Comparison of ENCODE assay signal across 8 mouse cellular contexts in the genomic region with DNA sequence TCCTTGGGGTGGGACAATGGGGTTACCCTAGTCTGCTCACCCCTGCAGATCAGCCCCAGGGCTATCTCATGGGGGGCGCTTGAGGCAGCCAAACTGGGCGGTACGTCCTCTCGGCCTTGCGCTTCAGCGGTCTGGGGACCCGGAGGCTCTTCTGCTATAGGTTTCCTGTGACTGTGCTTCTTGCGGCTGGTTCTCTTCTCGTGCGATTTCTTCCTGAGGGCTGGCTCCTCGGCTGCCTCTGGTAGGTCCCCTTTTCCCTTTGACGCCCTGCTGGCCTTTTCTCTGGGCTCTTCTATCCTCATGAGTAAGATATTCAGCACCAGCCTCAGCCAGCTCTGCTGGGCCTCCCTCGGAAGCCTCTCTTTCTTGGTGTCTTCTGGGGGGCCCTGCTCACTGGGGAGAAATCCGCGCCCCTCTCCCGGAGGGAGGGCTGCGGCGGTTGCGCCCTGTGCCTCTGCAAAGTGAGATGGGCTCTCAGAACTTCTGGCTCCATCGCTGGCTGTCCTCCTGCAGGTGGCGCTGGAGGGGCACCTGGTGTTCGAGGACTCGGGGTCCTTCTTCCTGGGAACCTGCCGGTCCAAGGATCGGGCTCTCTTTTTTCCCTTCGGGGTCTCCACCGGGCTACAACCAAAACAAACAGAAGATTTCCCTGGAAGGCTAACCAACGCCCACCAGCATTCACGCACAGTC. TPM values are rescaled to one million over a fixed set of nuclear protein-coding genes. Genes with fewer than 3 reads are reported as not detected.
DNase-seq lines count a peak whose midpoint lies in the region; ATAC-seq and TF ChIP-seq lines count a peak whose summit lies in the region.

No protein-coding gene starts in this region.

- H3K4me1 ChIP-seq in heart, embryonic 11.5 days (ENCODE audit: control insufficient read depth, insufficient read depth, low read length), result peaks cover 6% of the 10 kb centered on the region
- H3K4me1 ChIP-seq in kidney, embryonic 14.5 days (ENCODE audit: control insufficient read depth, insufficient read depth, low read length), result no peaks in the 10 kb centered on the region; the same call in 1 of the 2 replicates
- H3K4me1 ChIP-seq in lung, postnatal 0 days (ENCODE audit: insufficient read depth, low read depth, low read length), result peaks cover 4% of the 10 kb centered on the region; the same call in 1 of the 2 replicates

- H3K4me3 ChIP-seq in heart, embryonic 11.5 days (ENCODE audit: low read depth, low read length), result peak overlapping the region; percentile 12
- peak overlapping the region; percentile 28 for H3K4me3 ChIP-seq in kidney, embryonic 14.5 days (ENCODE audit: low read length)
- H3K4me3 ChIP-seq in lung, postnatal 0 days (ENCODE audit: low read depth, low read length), result peak overlapping the region; percentile 12; the same call in 1 of the 2 replicates

- peak overlapping the region; percentile 36; the same call in 1 of the 2 replicates for H3K9ac ChIP-seq in heart, embryonic 11.5 days (ENCODE audit: low read depth, low read length)
- H3K9ac ChIP-seq in kidney, embryonic 14.5 days (ENCODE audit: low read depth, low read length), result peak overlapping the region; percentile 48
- no peak overlapping the region for H3K9ac ChIP-seq in lung, postnatal 0 days (replicated peaks; ENCODE audit: low read depth)

- H3K27me3 ChIP-seq in heart, embryonic 11.5 days (ENCODE audit: control insufficient read depth, insufficient read depth, low read length), result peaks cover 18% of the 10 kb centered on the region
- peaks cover 2% of the 10 kb centered on the region; the same call in 1 of the 2 replicates for H3K27me3 ChIP-seq in kidney, embryonic 14.5 days (ENCODE audit: control insufficient read depth, insufficient read depth, low read length)
- H3K27me3 ChIP-seq in lung, postnatal 0 days (replicated peaks; ENCODE audit: insufficient read depth, low read length), result no peaks in the 10 kb centered on the region

- no peak for TF ChIP-seq EP300 in lung, postnatal 0 days (IDR thresholded peaks at IDR 0.05)

- no peak overlapping the region for H3K27ac ChIP-seq in heart, embryonic 11.5 days (ENCODE audit: low read depth, low read length)
- no peak overlapping the region for H3K27ac ChIP-seq in kidney, embryonic 14.5 days (ENCODE audit: low read depth, low read length)
- no peak overlapping the region for H3K27ac ChIP-seq in lung, postnatal 0 days (ENCODE audit: low read length)

- WGBS in heart, embryonic 11.5 days (ENCODE audit: insufficient replicate concordance), result 7% methylated on average over 29 of the region's 29 CpGs
- WGBS in kidney, embryonic 14.5 days, result 5% methylated on average over 29 of the region's 29 CpGs
- 6% methylated on average over 29 of the region's 29 CpGs for WGBS in lung, postnatal 0 days

- no peak for ATAC-seq in heart, embryonic 11.5 days (replicated peaks; ENCODE audit: insufficient number of reproducible peaks, low FRiP score, low TSS enrichment)
- peak; percentile 37 for ATAC-seq in kidney, embryonic 14.5 days (ENCODE audit: low FRiP score, low TSS enrichment)
- ATAC-seq in lung, postnatal 0 days, result no peak

- H3K4me2 ChIP-seq in heart, embryonic 11.5 days, result peak overlapping the region; percentile 60
- H3K4me2 ChIP-seq in kidney, embryonic 14.5 days (replicated peaks; ENCODE audit: low read depth, low read length), result peak overlapping the region; percentile 60
- H3K4me2 ChIP-seq in lung, postnatal 0 days (replicated peaks; ENCODE audit: low read depth, low read length), result peak overlapping the region; percentile 40

- H3K36me3 ChIP-seq in heart, embryonic 11.5 days (ENCODE audit: control insufficient read depth, insufficient read depth, low read length), result no peaks in the 10 kb centered on the region
- H3K36me3 ChIP-seq in kidney, embryonic 14.5 days (ENCODE audit: control insufficient read depth, insufficient read depth, low read length), result no peaks in the 10 kb centered on the region
- no peaks in the 10 kb centered on the region for H3K36me3 ChIP-seq in lung, postnatal 0 days (ENCODE audit: insufficient read depth, low read length)

- H3K9me3 ChIP-seq in heart, embryonic 11.5 days (replicated peaks; ENCODE audit: control insufficient read depth, low read length), result no peaks in the 10 kb centered on the region
- H3K9me3 ChIP-seq in kidney, embryonic 14.5 days (ENCODE audit: control insufficient read depth, low read length), result no peaks in the 10 kb centered on the region
- no peaks in the 10 kb centered on the region for H3K9me3 ChIP-seq in lung, postnatal 0 days (ENCODE audit: low read length)

- peak; percentile 73 for TF ChIP-seq CTCF in lung, postnatal 0 days (IDR thresholded peaks at IDR 0.05)

- DNase-seq in ovary, postnatal 36 days (ENCODE audit: low spot score), result peak; percentile 60
- no peak for DNase-seq in ovary, postnatal 10 days (ENCODE audit: low spot score)
- DNase-seq in adrenal gland, postnatal 25 days, result peak; percentile 65
- peak; percentile 69 for DNase-seq in lung, postnatal 0 days (ENCODE audit: low spot score)
- DNase-seq in right cerebral cortex, postnatal 14 days, result peak; percentile 72
- DNase-seq in cerebellum, adult 9-10 months, result no peak

RNA-seq across cellular contexts. Expression of gene 4930539E08Rik, which starts 5.7 kb away (rescaled TPM):
- total RNA-seq in adrenal gland, postnatal 25 days (2021), result not detected in 2 replicates
- 0.06 TPM in 1 of 2 replicates, not detected in the other for polyA plus RNA-seq in heart, embryonic 11.5 days (2014; fragmentation: Nextera tagmentation; extraction: Ambion mirVana)
- polyA plus RNA-seq in kidney, embryonic 14.5 days (2014; fragmentation: Nextera tagmentation; extraction: Ambion mirVana), result 0.46 and 0.62 TPM in 2 replicates
- 0.02 TPM in 1 of 2 replicates, not detected in the other for polyA plus RNA-seq in lung, postnatal 0 days (2015; fragmentation: Nextera tagmentation; extraction: Ambion mirVana)

RNA-seq across cellular contexts. Expression of gene Pxt1, which starts 34.2 kb away (rescaled TPM):
- not detected in 2 replicates for total RNA-seq in adrenal gland, postnatal 25 days (2021)
- polyA plus RNA-seq in heart, embryonic 11.5 days (2014; fragmentation: Nextera tagmentation; extraction: Ambion mirVana), result 0.21 TPM in 1 of 2 replicates, not detected in the other
- polyA plus RNA-seq in kidney, embryonic 14.5 days (2014; fragmentation: Nextera tagmentation; extraction: Ambion mirVana), result 0.28 TPM in 1 of 2 replicates, not detected in the other
- polyA plus RNA-seq in lung, postnatal 0 days (2015; fragmentation: Nextera tagmentation; extraction: Ambion mirVana), result 0.12 TPM in 1 of 2 replicates, not detected in the other

RNA-seq across cellular contexts. Expression of gene Kctd20, which starts 42.4 kb away (rescaled TPM):
- total RNA-seq in adrenal gland, postnatal 25 days (2021), result 47.8 and 69.8 TPM in 2 replicates
- polyA plus RNA-seq in heart, embryonic 11.5 days (2014; fragmentation: Nextera tagmentation; extraction: Ambion mirVana), result 60.0 and 69.6 TPM in 2 replicates
- polyA plus RNA-seq in kidney, embryonic 14.5 days (2014; fragmentation: Nextera tagmentation; extraction: Ambion mirVana), result 43.4 and 83.7 TPM in 2 replicates
- 44.3 and 49.5 TPM in 2 replicates for polyA plus RNA-seq in lung, postnatal 0 days (2015; fragmentation: Nextera tagmentation; extraction: Ambion mirVana)

RNA-seq across cellular contexts. Expression of gene Pnpla1, which starts 51.2 kb away (rescaled TPM):
- total RNA-seq in adrenal gland, postnatal 25 days (2021), result 0.09 TPM in 1 of 2 replicates, not detected in the other
- 0.06 TPM in 1 of 2 replicates, not detected in the other for polyA plus RNA-seq in heart, embryonic 11.5 days (2014; fragmentation: Nextera tagmentation; extraction: Ambion mirVana)
- not detected in 2 replicates for polyA plus RNA-seq in kidney, embryonic 14.5 days (2014; fragmentation: Nextera tagmentation; extraction: Ambion mirVana)
- polyA plus RNA-seq in lung, postnatal 0 days (2015; fragmentation: Nextera tagmentation; extraction: Ambion mirVana), result 0.04 TPM in 1 of 2 replicates, not detected in the other

Comparison
In these comparisons a context has a peak if more than half of its experiments do, and no peak if none do; other contexts are left out.
1. DNase-seq: peak in ovary, postnatal 36 days (single experiment), adrenal gland, postnatal 25 days (single experiment), lung, postnatal 0 days (single experiment) and right cerebral cortex, postnatal 14 days (single experiment); none in ovary, postnatal 10 days (single experiment) and cerebellum, adult 9-10 months (single experiment).
2. Peak in every context shown above with its lines, with median percentiles within 50 percentile points of each other: H3K4me2 ChIP-seq and H3K4me3 ChIP-seq.